Mouse (Mus musculus) megakaryocyte, embryonic 14.5 days (primary cell): ENCODE data around the gene Rabl3.

Experiments
- FLI1 ChIP-seq: IDR thresholded peaks from 2 replicates; pipeline ENCODE4 v1.6.1; 2012; ENCODE audit warnings: low read length, inconsistent platforms, mixed read lengths
- GATA1 ChIP-seq: IDR thresholded peaks from 3 replicates; pipeline ENCODE4 v1.6.1; 2012; ENCODE audit warnings: mixed read lengths, low read length, inconsistent platforms, borderline replicate concordance

DNA sequence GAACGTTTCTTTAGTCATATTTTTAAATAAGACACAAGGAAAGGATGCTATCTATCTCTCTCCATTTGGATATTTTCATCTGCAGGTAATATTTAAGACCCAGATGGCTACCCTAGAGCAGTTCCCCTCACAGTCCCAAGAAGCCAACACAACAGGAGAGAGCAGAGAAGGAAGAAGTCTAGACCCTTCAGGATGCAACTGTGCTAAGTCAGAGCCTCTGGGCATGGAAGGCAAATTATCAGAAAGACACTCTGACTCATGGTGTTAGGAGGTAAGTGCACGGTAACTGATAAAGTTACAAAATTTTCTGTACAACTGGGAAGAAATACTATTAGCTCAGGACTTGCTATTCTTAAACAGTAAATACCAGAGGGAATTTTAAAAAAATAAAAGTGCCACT is 21.0 kb upstream of the Rabl3 start:
- TF ChIP-seq GATA1, result no peak
- no peak for TF ChIP-seq FLI1
